Mouse (Mus musculus): Measurements from ENCODE around the gene Parn. TPM values are rescaled to one million over a fixed set of nuclear protein-coding genes. Genes with fewer than 3 reads are reported as not detected.

The Parn gene
- polyA plus RNA-seq, 1 experiment from 2014 or later: 41.8 TPM

DNA sequence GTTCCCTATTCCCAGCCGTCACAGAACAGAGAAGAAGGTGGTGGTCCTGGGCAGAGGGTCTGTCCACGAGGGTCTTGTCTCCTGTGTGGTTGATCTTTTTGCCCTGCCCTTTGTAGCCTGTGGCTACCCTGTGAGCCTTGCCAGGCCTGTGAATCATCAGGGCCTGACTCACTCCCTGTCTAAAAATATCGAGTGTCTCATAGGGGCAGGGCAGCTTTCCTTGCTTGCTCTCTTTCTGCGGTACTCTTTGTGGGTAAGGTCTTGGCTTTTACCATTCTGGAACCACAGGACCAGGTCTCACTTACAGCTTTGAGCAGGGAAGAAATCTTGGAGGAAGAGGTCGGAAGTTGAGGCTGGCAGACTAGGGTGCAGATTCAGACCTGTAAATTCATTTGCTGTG, 162.9 kb downstream of the Parn start:
- WGBS: 69% methylated on average over 5 of the region's 5 CpGs
- ATAC-seq (ENCODE audit: insufficient number of reproducible peaks, insufficient read depth, low FRiP score, low TSS enrichment, low read depth): no peak

GRCm38 (mm10) chr16:13504476-13504875, 163.5 kb downstream of the Parn start:
- Histone ChIP-seq H3K27ac (no peak overlapping the region), H3K9me3 (no peaks in the 10 kb centered on the region), H3K4me3 (no peak overlapping the region), H3K36me3 (no peaks in the 10 kb centered on the region), H3K4me2 (no peak overlapping the region), H3K9ac (no peak overlapping the region), H3K4me1 (peaks cover 6% of the 10 kb centered on the region; the same call in 1 of the 2 replicates), H3K27me3 (0 out of 2 replicates have a peak, but pooled peaks cover 5% of the 10 kb centered on the region)
- no peak for ATAC-seq (ENCODE audit: insufficient number of reproducible peaks, insufficient read depth, low FRiP score, low TSS enrichment, low read depth)
- 89% methylated on average over 3 of the region's 3 CpGs for WGBS

More for the DNA sequence above, 162.9 kb downstream of the Parn start:
- Histone ChIP-seq H3K27ac (no peak overlapping the region), H3K4me2 (no peak overlapping the region), H3K9me3 (no peaks in the 10 kb centered on the region), H3K9ac (no peak overlapping the region), H3K36me3 (no peaks in the 10 kb centered on the region), H3K4me3 (no peak overlapping the region), H3K4me1 (peaks cover 6% of the 10 kb centered on the region; the same call in 1 of the 2 replicates), H3K27me3 (0 out of 2 replicates have a peak, but pooled peaks cover 5% of the 10 kb centered on the region)

GRCm38 (mm10) chr16:13498923-13499322, 169.0 kb downstream of the Parn start:
- Histone ChIP-seq H3K9me3 (no peaks in the 10 kb centered on the region), H3K4me2 (no peak overlapping the region), H3K4me1 (peaks cover 6% of the 10 kb centered on the region; the same call in 1 of the 2 replicates), H3K9ac (no peak overlapping the region), H3K36me3 (no peaks in the 10 kb centered on the region), H3K27me3 (peaks cover 9% of the 10 kb centered on the region; the same call in 1 of the 2 replicates), H3K27ac (no peak overlapping the region), H3K4me3 (no peak overlapping the region)
- WGBS: 69% methylated on average over 3 of the region's 3 CpGs
- no peak for ATAC-seq (ENCODE audit: insufficient number of reproducible peaks, insufficient read depth, low FRiP score, low TSS enrichment, low read depth)

DNA sequence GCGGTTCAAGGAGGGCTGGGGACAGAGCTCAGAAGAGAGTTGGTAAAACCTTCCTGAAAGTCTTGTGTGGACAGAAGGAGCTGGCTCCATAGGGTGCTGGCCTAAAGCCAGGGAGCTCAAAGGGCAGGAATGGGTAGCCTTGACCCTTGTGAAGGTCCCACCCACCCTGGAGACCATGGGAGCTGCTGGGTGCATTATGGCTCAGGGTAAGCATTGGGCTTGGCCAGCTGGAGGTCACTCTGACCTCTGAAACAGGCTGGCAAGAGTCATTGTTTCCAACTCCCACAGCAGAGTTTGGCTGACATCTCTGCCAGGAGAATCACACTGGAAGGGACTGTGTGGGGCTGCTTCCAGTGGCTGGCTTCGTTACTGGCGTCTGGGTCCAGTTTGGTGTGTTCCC, 174.0 kb downstream of the Parn start:
- H3K27ac ChIP-seq: no peak overlapping the region
- WGBS: 77% methylated on average over 3 of the region's 3 CpGs
- H3K4me2 ChIP-seq: no peak overlapping the region
- H3K4me3 ChIP-seq: no peak overlapping the region
- no peak overlapping the region for H3K9ac ChIP-seq
- no peaks in the 10 kb centered on the region for H3K9me3 ChIP-seq
- peaks cover 14% of the 10 kb centered on the region; the same call in 1 of the 2 replicates for H3K27me3 ChIP-seq
- H3K36me3 ChIP-seq: no peaks in the 10 kb centered on the region
- H3K4me1 ChIP-seq: no peaks in the 10 kb centered on the region
- no peak for ATAC-seq (ENCODE audit: insufficient number of reproducible peaks, insufficient read depth, low FRiP score, low TSS enrichment, low read depth)

DNA sequence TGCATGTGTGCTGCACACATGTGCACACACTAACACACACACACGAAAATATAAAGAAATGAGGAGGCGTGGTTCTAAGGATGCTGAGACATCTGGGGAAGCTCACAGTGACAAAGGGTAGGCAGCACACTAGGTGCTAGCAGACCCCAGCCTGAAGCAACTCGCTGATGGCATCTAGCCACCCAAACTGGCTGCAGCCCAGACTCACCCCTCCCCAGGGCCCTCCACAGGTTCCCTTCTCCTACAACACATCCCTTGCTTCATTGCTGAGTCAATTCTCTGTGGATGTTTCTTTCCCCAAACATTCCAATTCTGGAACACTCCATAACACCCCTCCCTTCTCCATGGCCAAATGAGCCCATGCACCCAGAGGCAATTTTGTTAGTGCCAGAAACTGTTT, 175.0 kb downstream of the Parn start:
- WGBS: 72% methylated on average over 3 of the region's 3 CpGs
- no peak overlapping the region for H3K4me3 ChIP-seq
- no peak overlapping the region for H3K27ac ChIP-seq
- no peaks in the 10 kb centered on the region for H3K4me1 ChIP-seq
- no peak overlapping the region for H3K9ac ChIP-seq
- no peaks in the 10 kb centered on the region for H3K9me3 ChIP-seq
- H3K36me3 ChIP-seq: no peaks in the 10 kb centered on the region
- ATAC-seq (ENCODE audit: insufficient number of reproducible peaks, insufficient read depth, low FRiP score, low TSS enrichment, low read depth): no peak
- peaks cover 11% of the 10 kb centered on the region; the same call in 1 of the 2 replicates for H3K27me3 ChIP-seq
- H3K4me2 ChIP-seq: no peak overlapping the region

DNA sequence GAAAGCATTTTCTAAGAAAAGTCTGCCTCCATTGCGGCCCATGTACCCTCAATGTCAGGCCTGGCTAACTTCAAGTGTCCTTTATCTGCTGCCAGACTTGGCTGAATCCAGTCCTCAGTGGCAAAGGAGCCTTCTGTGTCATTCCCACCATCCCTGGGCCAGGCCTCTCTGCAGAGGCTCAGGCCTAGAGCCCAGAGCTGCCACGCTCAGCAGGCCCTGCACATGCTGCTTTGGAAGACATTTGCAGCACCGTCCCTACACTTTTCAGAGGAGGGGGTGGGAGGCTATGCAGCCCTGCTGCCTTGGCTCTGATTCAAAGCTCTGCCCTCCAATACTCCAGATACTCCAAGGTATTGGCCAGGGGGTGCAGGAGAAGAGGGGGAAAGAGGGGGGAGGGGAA, 176.2 kb downstream of the Parn start:
- 58% methylated on average over 3 of the region's 3 CpGs for WGBS
- Histone ChIP-seq H3K27me3 (peaks cover 11% of the 10 kb centered on the region; the same call in 1 of the 2 replicates), H3K27ac (no peak overlapping the region), H3K4me1 (no peaks in the 10 kb centered on the region), H3K9me3 (no peaks in the 10 kb centered on the region), H3K4me3 (no peak overlapping the region), H3K36me3 (no peaks in the 10 kb centered on the region), H3K4me2 (no peak overlapping the region), H3K9ac (no peak overlapping the region)
- no peak for ATAC-seq (ENCODE audit: insufficient number of reproducible peaks, insufficient read depth, low FRiP score, low TSS enrichment, low read depth)

Other genes starting within 250 kb of the Parn start
- 47.6 and 53.1 TPM in 2 replicates for gene Bfar, start 3.7 kb upstream of the Parn start, polyA plus RNA-seq (2015; fragmentation: Nextera tagmentation; extraction: Ambion mirVana)
- gene 3110001I22Rik, start 3.8 kb upstream of the Parn start, polyA plus RNA-seq (2015; fragmentation: Nextera tagmentation; extraction: Ambion mirVana): 6.2 and 7.1 TPM in 2 replicates
- 0.15 TPM in 1 of 2 replicates, not detected in the other for gene Pla2g10, start 62.8 kb upstream of the Parn start, polyA plus RNA-seq (2015; fragmentation: Nextera tagmentation; extraction: Ambion mirVana)
- 70.2 and 72.7 TPM in 2 replicates for gene Rrn3, start 112.5 kb upstream of the Parn start, polyA plus RNA-seq (2015; fragmentation: Nextera tagmentation; extraction: Ambion mirVana)
- gene Ntan1, start 150.7 kb upstream of the Parn start, polyA plus RNA-seq (2015; fragmentation: Nextera tagmentation; extraction: Ambion mirVana): 235 and 236 TPM in 2 replicates
- 92.5 and 106 TPM in 2 replicates for gene Pdxdc1, start 235.0 kb upstream of the Parn start, polyA plus RNA-seq (2015; fragmentation: Nextera tagmentation; extraction: Ambion mirVana)
- gene Mpv17l, start 235.0 kb upstream of the Parn start, polyA plus RNA-seq (2015; fragmentation: Nextera tagmentation; extraction: Ambion mirVana): 4.0 and 5.3 TPM in 2 replicates